Mouse (Mus musculus) small intestine, adult 2 months (tissue): Measurements from ENCODE around the gene Ctnna3.
A peak's percentile ranks its signal among the peaks of the same experiment; 100 is the strongest.

Experiments
- CTCF ChIP-seq: fragments of 200-500 bp; IDR thresholded peaks from 2 replicates; pipeline ENCODE4 v1.5.1; 2012; ENCODE audit warnings: low read depth, mild to moderate bottlenecking, control low read depth, inconsistent platforms, low read length, moderate library complexity, mixed read lengths; ENCODE audit not compliant: insufficient replicate concordance, insufficient read length; ENCODE audit errors: extremely low read depth
- POLR2A ChIP-seq: fragments of 200-500 bp; IDR thresholded peaks from 2 replicates; pipeline ENCODE4 v1.6.1; 2012; ENCODE audit warnings: low read depth, mild to moderate bottlenecking, control low read depth, inconsistent platforms, low read length, moderate library complexity

- TF ChIP-seq CTCF, result peak; percentile 30; the same call in 1 of the 2 replicates
- TF ChIP-seq POLR2A, result no peak
Observed at GRCm38 (mm10) chr10:63421739-63422735, 7.9 kb upstream of the Ctnna3 start, which contains the start of gene Gm7075.
